Mouse (Mus musculus): ENCODE measurements around the gene Mak. TPM values are rescaled to one million over a fixed set of nuclear protein-coding genes. Genes with fewer than 3 reads are reported as not detected.
A peak's percentile ranks its signal among the peaks of the same experiment; 100 is the strongest.
"Not testable (repeated sequence)": the region's sequence is repeated elsewhere in the genome, so short reads cannot be mapped to it uniquely, and the experiment has no call there.

Mak gene
- total RNA-seq, 4 experiments from 2014 or later, result 3.1 to 3.7 (median 3.2) TPM

DNA sequence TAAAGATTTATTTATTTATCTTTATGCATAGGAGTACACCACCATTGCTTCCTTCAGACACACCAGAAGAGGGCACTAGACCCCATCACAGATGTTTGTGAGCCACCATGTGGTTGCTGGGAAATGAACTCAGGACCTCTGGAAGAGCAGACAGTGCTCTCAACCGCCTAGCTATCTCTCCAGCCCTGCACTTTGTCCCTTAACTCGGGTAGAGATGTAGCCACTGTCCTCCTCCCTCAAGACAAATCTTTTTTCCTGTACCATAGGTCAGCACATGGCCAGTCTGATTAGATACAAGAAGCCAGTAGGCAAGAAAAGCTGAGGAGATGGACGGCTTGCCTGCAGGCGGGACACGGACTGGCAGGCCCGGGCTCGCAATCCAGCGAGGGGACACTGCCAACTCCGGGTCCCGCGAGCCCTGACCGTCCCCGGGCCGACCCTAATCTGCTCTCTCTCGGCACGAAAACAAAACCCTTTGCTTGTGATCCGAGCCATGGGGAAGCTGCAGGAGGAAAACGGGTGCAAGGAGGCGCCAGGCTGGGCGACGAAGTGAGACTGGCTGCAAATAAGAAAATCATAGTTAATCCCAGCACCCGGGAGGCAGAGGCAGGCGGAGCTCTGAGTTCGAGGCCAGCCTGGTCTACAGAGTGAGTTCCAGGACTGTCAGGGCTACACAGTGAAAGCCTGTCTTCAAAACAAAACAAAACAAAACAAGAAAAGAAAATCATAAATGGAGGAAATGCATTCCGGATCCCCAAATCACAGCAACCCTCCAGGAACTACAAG, 79.2 kb downstream of the Mak start:
- DNase-seq (ENCODE audit: low spot score in 2 of 2), result peak in 1 of 2 experiments; percentile 32

GRCm38 (mm10) chr13:40998537-40998936, 81.0 kb downstream of the Mak start:
- not testable (repeated sequence) for DNase-seq (ENCODE audit: low spot score in 2 of 2)

DNA sequence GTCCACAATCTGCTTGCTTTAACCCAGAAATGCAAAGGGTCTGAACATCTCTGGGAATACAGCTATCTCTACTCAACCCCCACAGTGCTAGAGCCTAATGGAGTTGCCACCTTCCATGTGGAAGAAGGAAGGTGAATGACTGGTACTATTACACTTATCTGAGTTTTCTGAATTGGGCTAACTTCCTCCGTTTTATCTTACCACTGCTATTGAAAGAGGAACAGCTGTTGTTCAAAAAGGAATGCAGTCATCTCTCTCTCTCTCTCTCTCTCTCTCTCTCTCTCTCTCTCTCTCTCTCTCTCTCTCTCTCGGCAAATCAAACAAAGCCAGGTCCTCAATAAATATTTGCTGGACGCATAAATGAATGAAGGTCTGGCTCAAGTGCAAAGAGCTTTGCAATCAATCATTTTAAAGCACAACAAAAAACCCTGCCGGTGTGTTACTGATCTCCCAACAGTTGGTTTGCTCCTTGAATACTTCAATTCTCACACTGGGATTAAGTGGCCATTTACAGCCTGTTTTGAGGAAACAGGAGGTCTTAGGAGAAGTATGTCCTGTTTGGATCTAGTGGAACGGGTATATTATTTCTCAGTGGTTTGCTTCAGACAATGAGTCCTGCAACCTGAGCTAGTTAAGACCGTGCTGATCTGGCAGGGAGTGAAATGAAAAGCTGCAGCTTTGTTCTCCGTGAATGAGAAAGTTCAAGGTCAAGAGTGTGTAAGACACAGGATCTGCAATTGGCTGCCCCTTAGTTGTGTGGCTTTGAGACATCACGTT, 84.8 kb downstream of the Mak start:
- no peak for DNase-seq (ENCODE audit: low spot score in 2 of 2)

GRCm38 (mm10) chr13:40988418-40988817, 91.1 kb downstream of the Mak start:
- DNase-seq (ENCODE audit: low spot score in 2 of 2), result no peak

DNA sequence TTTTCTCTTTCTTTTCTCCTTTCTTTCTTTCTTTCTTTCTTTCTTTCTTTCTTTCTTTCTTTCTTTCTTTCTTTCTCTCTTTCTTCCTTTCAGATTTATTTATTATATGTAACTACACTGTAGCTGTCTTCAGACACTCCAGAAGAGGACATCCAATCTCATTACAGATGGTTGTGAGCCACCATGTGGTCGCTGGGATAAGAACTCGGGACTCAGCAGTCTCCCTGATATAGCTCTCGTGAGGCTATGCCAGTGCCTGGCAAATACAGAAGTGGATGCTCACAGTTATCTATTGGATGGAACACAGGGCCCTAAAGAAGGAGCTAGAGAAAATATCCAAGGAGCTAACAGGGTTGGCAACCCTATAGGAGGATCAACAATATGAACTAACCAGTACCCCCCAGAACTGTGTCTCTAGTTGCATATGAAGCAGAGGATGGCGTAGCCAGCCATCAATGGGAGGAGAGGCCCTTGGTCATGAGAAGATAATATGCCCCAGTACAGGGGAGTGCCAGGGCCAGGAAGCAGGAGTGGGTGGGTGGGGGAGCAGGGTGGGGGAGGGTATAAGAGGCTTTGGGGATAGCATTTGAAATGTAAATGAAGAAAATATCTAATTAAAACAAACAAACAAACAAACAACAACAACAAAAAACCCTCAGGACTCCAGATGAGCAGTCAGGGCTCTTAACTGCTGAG, 91.8 kb downstream of the Mak start:
- DNase-seq (ENCODE audit: low spot score in 2 of 2), result not testable (repeated sequence)

- no peak for DNase-seq (ENCODE audit: low spot score in 2 of 2)
Measured at GRCm38 (mm10) chr13:40986081-40986480, 93.4 kb downstream of the Mak start.

- no peak for DNase-seq (ENCODE audit: low spot score in 2 of 2)
Measured at GRCm38 (mm10) chr13:40982759-40983158, 96.7 kb downstream of the Mak start.

- DNase-seq (ENCODE audit: low spot score in 2 of 2), result no peak
Measured at GRCm38 (mm10) chr13:40979321-40979720, 100.2 kb downstream of the Mak start.

GRCm38 (mm10) chr13:40978652-40979051, 100.9 kb downstream of the Mak start:
- no peak for DNase-seq (ENCODE audit: low spot score in 2 of 2)

- DNase-seq (ENCODE audit: low spot score in 2 of 2), result peak in 1 of 2 experiments; percentile 31
Measured at GRCm38 (mm10) chr13:40977609-40978008, 101.9 kb downstream of the Mak start.

Other genes starting within 250 kb of the Mak start
- gene Gcnt2, start 220.0 kb downstream of the Mak start, total RNA-seq (2022), result 10 to 100 TPM; 21.5 to 24.5 (median 23.5) TPM
- 10 to 100 TPM; 37.6 to 41.1 (median 40.2) TPM for gene Pak1ip1, start 78.7 kb downstream of the Mak start, total RNA-seq (2022)
- gene Tmem14c, start 63.4 kb downstream of the Mak start, total RNA-seq (2022), result 10 to 100 TPM; 51.1 to 58.5 (median 56.2) TPM
- not detected for gene Gcm2, start 31.3 kb upstream of the Mak start, total RNA-seq (2022)
- under 1 TPM in 3 of 4 experiments, not detected in 1; 0.37 to 0.49 (median 0.44) TPM for gene Sycp2l, start 34.6 kb upstream of the Mak start, total RNA-seq (2022)
- 10 to 100 TPM; 11.7 to 15.7 (median 14.4) TPM for gene Elovl2, start 140.7 kb upstream of the Mak start, total RNA-seq (2022)
- gene Smim13, start 170.1 kb upstream of the Mak start, total RNA-seq (2022), result 100 to 1,000 TPM; 147 to 172 (median 158) TPM
- gene Gm17364, start 194.3 kb upstream of the Mak start, total RNA-seq (2022), result not detected